Mouse (Mus musculus) layer of hippocampus, adult 18-20 months (tissue): ENCODE results near the gene Ctdsp1. TPM values are rescaled to one million over a fixed set of nuclear protein-coding genes. Genes with fewer than 3 reads are reported as not detected.
A peak's percentile ranks its signal among the peaks of the same experiment; 100 is the strongest.

ENCODE experiments used
- DNase-seq, 2 experiments: peaks; one replicate each; pipeline ENCODE4 v3.0.0; 2022; ENCODE audit warnings: low spot score in 2 of 2
- total RNA-seq, 2 experiments: library from RNA; stranded (reverse); gene quantifications; 2 replicates each; pipeline ENCODE4 v1.2.3; 2021

Ctdsp1 gene
- total RNA-seq, 2 experiments from 2014 or later: 28.9 to 29.1 TPM

- DNase-seq: no peak
Measured at GRCm38 (mm10) chr1:74375561-74375960, 15.7 kb upstream of the Ctdsp1 start.

GRCm38 (mm10) chr1:74376396-74376795 is 14.9 kb upstream of the Ctdsp1 start:
- no peak for DNase-seq

GRCm38 (mm10) chr1:74379058-74379504 is 12.2 kb upstream of the Ctdsp1 start:
- no peak for DNase-seq

GRCm38 (mm10) chr1:74380484-74380883 is 10.8 kb upstream of the Ctdsp1 start:
- no peak for DNase-seq

GRCm38 (mm10) chr1:74381588-74382021 is 9.7 kb upstream of the Ctdsp1 start:
- no peak for DNase-seq

GRCm38 (mm10) chr1:74383385-74383784 is 7.9 kb upstream of the Ctdsp1 start:
- DNase-seq: no peak

GRCm38 (mm10) chr1:74384525-74384924 is 6.8 kb upstream of the Ctdsp1 start:
- no peak for DNase-seq

GRCm38 (mm10) chr1:74385064-74385463 is 6.2 kb upstream of the Ctdsp1 start:
- DNase-seq: no peak

- DNase-seq: no peak
Measured at GRCm38 (mm10) chr1:74385531-74385930, 5.8 kb upstream of the Ctdsp1 start.

- no peak for DNase-seq
Measured at GRCm38 (mm10) chr1:74386363-74386713, 5.0 kb upstream of the Ctdsp1 start.

- peak; percentile 93 to 96 for DNase-seq
Measured at GRCm38 (mm10) chr1:74386714-74387385, 4.5 kb upstream of the Ctdsp1 start.

GRCm38 (mm10) chr1:74387386-74387988 is 3.8 kb upstream of the Ctdsp1 start:
- DNase-seq: no peak

- no peak for DNase-seq
Measured at GRCm38 (mm10) chr1:74388398-74388920, 2.9 kb upstream of the Ctdsp1 start.

GRCm38 (mm10) chr1:74389831-74390286 is 1.4 kb upstream of the Ctdsp1 start:
- DNase-seq: no peak

- no peak for DNase-seq
Measured at GRCm38 (mm10) chr1:74390287-74390906, 912 bp upstream of the Ctdsp1 start.

- no peak for DNase-seq
Measured at GRCm38 (mm10) chr1:74391844-74392441, 634 bp downstream of the Ctdsp1 start.

- DNase-seq: no peak
Measured at GRCm38 (mm10) chr1:74392446-74392994, 1.2 kb downstream of the Ctdsp1 start.

GRCm38 (mm10) chr1:74393010-74393409 is 1.7 kb downstream of the Ctdsp1 start:
- no peak for DNase-seq

- DNase-seq: no peak
Measured at GRCm38 (mm10) chr1:74393697-74394096, 2.4 kb downstream of the Ctdsp1 start.

GRCm38 (mm10) chr1:74394311-74394710 is 3.0 kb downstream of the Ctdsp1 start:
- DNase-seq: no peak

- DNase-seq: no peak
Measured at GRCm38 (mm10) chr1:74394858-74395257, 3.5 kb downstream of the Ctdsp1 start.
